Mouse (Mus musculus): Measurements from ENCODE around the gene Lix1.

The Lix1 gene

DNA sequence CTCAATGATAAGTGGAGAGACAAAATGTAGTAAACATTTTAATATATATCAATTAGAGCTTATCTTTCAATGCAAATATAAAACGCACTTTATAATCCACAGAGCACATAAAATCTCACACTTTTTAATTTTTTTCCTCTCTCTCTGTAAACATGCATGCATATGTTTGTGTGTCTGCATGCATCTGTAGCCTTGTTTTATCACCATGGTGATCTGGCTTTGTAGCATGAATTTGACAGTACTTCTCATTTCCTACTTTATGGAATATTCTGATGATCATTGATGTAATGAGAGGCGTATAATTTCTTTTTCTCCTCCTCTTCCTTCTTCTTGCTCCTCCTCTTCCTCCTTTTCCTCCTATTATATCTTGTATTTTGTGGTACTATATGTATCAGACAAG is 9.7 kb downstream of the Lix1 start:
- no peak for DNase-seq (ENCODE audit: low read depth, low spot score)

DNA sequence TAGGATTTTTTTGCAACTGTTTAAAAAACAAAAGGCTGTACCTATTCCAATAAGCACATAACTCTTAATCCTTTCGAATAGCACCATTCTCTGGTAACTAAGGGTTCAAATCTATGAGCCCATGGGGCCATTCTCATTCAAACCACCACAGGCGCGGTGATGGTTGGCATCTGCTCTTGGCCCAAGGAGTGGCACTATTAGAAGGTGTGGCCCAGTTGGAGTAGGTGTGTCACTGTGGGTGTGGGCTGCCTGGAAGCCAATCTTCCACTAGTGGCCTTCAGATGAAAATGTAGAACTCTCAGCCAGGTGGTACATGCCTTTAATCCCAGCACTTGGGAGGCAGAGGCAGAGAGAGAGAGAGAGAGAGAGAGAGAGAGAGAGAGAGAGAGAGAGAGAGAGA is 11.7 kb downstream of the Lix1 start:
- no peak for DNase-seq (ENCODE audit: low read depth, low spot score)

DNA sequence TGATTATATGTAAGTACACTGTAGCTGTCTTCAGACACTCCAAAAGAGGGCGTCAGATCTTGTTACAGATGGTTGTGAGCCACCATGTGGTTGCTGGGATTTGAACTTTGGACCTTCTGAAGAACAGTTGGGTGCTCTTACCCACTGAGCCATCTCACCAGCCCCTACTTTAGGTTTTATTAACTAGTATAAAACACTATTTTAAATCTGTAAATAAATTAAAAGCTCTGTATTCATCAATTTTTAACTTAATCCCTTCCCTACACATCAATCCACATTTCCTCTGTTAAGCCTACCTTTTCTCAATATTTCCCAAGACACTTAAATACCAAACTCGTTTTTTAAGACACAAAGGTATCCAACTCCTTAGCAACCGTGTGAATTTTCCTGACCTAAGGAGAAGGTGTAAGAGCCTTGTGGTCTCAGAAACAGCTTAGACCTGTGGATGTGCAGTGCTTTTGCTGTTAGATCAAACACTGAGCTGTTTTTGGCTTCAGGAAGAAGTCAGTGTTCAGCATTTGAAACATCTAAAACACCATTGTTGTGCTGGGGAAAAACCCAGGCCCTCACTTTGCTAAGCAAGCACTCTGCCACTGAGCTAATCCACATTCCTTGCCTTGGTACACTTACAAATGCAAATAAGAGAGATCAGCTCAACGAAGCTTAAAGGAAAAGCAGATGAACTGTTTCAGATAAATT is 22.3 kb downstream of the Lix1 start:
- DNase-seq (ENCODE audit: low read depth, low spot score), result no peak

DNA sequence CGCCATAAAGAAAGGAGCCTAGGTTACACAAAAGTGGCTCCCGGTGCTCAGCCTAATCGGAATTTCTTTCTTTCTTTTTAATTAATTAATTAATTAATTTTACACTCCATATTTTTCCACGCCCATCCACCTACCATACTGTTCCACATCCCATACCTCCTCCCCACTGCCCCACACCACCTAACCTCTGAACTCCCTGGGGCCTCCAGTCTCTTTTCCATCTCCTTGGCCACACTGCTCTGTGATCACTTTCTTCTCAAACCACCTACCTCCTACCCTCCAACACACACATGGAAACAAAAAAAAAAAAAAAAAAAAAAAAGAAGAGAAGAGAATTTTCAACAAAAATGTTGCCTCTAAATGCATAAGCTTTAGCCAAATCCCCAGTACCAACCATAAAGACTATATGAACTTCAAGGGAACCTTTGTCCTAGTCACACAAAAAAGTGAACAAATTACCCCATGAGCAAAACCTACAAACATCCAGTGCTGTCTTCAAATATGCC is 22.9 kb downstream of the Lix1 start:
- DNase-seq (ENCODE audit: low read depth, low spot score), result no peak

- no peak for DNase-seq (ENCODE audit: low read depth, low spot score)
Measured at GRCm38 (mm10) chr17:17425906-17426305, 23.4 kb downstream of the Lix1 start.

- peak; percentile 41 for DNase-seq (ENCODE audit: low read depth, low spot score)
Measured at GRCm38 (mm10) chr17:17428888-17429287, 26.4 kb downstream of the Lix1 start.

- no peak for DNase-seq (ENCODE audit: low read depth, low spot score)
Measured at GRCm38 (mm10) chr17:17433679-17434078, 31.2 kb downstream of the Lix1 start.

DNA sequence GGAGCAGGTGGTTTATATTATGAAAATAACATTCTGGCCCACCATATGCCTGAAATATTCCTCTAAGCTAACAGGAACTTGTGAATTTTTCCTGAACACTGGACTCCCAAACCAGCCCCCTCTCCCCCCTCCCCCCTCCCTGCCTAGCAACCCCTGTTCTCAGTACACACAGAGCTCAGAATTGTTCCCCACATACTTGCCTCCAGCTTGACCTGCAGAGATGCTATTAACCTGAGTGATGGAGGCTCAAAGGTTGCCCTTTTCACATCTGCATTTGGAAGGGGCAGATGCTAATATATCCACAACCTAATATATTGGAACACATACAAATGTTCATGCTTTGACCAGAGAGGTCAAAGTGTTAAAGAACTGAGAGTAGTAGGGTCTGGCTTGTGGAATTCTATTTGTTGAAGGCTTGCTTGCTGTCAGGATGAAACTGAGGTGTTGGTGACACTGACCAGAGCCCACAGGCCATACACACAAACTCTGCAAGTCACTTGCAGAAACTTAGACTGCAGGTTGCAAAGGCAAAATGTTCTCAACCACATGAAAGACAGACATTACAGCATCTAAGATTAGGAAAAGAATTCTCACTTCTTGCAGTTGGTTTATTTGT is 36.2 kb downstream of the Lix1 start:
- DNase-seq (ENCODE audit: low read depth, low spot score), result no peak

DNA sequence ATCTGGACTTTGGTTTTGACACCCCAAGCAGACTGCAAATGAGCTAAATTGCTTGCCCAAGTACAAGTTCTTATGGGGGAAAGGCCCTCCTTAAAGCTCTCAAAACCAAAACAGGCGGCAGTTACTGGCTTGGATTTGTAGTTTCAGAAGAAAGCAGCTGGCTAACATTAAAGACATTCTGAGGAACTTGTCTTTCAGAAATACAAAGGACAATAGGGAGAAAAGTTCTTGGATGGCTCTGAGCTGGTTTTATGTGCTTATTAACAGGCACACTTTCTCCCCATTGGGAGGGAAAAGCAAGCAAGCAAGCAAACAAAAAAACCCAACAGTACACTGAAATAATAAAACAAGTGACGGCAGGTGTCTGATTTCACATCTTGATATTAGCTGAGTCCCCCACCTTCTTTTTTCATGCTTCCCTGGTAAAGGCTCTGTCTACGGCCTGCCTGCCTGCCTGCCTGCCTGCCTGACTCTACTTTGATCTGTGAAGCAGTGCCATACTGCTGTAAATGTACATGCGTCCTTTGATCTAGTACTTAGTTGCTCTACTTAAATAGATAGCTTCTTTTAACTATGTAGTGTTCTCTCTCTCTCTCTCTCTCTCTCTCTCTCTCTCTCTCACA is 39.5 kb downstream of the Lix1 start:
- no peak for DNase-seq (ENCODE audit: low read depth, low spot score)

GRCm38 (mm10) chr17:17444297-17444886 is 41.9 kb downstream of the Lix1 start:
- DNase-seq (ENCODE audit: low read depth, low spot score), result no peak

DNA sequence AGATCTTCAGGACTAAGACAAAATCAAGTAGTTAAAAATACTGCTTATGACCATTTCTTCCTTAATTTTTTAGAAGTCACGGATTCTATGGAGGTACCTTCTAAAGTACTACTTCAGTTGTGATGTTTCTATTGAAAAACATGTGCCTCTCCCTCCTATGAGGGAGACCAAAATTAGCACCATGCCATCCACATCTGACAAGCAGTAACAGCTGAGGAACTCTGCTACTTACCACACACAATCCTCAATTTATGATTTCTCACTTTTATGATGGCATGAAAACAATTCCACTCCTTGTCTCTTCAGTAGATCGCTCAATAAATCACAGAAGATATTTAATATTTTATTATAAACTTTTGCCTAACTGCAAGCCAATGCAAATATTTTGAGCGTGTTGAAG is 44.2 kb downstream of the Lix1 start:
- DNase-seq (ENCODE audit: low read depth, low spot score), result no peak

DNA sequence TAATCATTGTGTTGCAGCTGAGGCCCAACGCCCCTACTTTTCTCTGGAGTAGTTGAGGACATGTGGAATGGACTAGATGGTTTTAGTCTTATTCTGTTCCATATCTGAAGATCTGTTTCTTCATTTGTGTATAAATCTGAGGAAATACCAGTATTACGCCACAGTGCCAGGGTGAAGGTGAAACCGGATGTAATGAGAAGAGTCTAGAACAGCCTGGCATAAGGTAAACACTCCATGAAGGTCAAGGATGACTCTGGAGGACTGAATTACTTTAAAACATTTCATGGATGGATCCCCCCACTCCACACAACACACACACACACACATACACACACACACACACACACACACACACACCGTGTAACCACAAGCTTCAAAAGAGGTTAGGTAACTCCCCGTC is 45.3 kb downstream of the Lix1 start:
- no peak for DNase-seq (ENCODE audit: low read depth, low spot score)

DNA sequence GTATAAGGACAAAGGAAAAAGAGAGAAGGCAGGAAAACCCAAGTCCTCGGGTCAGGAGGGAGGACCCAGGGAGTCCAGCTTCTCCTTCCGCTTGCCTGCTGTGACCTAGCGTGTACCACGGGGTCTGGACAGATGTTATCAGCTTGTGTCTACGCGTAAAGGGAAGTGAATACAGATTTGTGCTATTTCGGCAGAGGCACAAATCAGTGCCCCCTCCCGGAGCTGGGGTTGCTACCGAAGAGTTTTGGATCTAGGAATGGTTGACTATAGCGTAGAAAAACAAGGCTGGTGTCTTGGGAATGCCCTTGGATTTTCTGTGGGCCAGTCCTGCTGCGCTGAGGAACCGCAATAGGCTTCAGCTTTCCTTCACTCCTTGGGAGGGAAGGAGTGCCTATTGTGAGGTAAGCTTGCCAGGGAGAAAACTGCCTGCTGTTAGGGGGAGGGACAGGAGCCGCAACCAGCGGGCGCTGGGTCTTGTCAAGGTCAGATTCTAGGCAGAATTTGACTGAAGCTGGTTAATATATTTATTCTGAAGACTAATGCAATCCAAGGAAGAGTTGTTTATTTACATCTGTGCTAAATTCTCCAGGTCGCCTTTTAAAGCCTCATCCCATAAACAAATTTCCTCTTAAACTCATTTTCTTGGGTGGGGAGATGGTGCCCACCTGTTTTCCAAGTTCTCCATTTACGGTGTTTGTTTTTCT is 46.4 kb downstream of the Lix1 start:
- no peak for DNase-seq (ENCODE audit: low read depth, low spot score)

- no peak for DNase-seq (ENCODE audit: low read depth, low spot score)
Measured at GRCm38 (mm10) chr17:17449441-17449770, 46.9 kb downstream of the Lix1 start.

DNA sequence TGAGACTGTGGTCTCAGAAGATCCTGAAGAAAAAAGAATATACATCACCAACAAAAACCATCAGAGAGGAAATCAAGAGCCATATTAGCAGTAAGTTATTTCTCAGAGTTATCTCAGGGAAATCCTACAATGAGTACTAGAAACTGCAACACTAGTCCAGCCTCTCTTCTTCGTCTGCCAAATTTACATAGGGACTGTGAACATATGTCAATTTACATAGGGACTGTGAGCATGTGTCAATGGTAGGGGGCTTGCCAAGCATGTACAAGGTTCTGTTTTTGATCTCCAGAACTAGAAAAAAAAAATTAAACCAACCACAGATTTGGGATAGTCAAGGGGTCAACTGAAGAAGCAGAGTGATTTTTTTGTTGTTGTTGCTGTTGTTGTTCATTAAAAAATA is 48.6 kb downstream of the Lix1 start:
- no peak for DNase-seq (ENCODE audit: low read depth, low spot score)

DNA sequence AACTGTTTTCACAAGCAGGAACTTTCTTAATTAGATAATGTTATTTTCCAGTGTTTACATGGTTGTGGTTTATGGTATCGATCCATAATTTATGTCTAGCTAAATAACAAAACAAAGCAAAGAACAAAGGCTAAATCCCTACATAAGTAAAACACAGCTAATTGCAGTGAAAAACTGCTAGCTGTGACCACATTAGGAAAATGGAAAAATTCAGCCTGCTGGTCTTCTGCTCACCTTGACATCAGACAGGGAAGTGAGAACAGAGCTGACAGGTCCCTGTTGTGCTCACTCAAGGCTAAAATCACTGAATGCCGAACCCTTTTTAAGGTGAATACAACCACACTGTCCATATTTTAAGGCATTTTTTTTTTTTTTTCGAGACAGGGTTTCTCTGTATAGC is 50.1 kb downstream of the Lix1 start:
- DNase-seq (ENCODE audit: low read depth, low spot score), result no peak

DNA sequence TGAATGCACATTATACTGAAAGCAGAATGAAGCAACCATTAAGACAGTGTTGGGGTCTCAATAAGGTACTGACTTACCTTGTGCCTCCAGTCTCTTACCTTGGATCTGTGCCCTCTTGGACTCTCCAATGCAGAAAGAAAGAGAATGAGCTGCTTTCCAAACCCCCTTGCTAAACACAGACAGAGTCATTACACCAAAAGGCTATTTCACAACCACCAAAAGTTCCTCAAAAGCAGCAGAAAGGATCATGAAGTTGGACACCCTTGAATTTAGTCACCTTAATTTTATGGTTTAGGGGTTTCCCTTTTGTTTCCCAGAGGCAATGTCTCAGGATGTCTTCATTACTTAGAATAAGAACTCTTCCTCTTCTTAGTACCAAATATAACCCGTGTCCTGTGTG is 52.1 kb downstream of the Lix1 start:
- DNase-seq (ENCODE audit: low read depth, low spot score), result no peak

GRCm38 (mm10) chr17:17485789-17486188 is 83.3 kb downstream of the Lix1 start:
- no peak for DNase-seq (ENCODE audit: low read depth, low spot score)

DNA sequence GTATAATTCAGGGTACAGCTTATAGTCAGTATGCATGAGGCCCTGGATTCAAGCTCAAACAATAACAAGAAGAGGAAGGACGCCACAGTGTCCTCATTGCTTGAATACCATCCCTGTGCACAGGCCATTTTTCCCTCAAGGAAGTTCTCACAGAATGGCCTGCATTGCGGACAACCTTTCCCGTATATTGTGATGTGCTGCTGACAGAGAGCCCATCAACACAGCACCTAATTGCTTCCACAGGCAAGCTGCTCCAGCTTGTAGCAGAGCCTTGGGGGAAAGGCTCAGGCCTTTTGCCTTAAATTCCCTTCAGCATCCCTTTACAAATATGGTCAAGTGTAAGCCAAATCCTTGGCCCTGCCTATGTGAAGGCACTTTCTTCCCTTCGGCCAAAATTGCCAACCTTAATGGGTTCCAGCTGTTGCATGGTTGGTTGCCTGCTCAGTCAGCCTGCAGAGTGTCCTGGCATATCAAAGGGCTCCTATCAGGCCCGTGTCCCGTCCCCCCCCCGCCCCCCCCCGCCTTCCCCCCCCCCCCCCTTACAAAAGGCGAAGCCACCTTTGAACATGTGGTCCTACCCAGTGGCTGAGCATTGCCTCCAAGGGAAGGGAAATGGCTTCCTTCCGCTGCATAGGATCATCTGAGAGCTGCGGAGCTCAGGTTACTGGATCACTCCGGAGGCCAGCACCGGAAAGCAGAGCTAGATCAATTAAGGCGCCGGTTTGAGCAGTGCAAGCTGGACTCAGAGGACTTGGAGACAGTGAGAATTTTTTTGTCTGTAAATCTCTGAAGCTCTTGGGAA is 88.5 kb downstream of the Lix1 start:
- no peak for DNase-seq (ENCODE audit: low read depth, low spot score)

GRCm38 (mm10) chr17:17491622-17492001 is 89.1 kb downstream of the Lix1 start:
- DNase-seq (ENCODE audit: low read depth, low spot score), result no peak

DNA sequence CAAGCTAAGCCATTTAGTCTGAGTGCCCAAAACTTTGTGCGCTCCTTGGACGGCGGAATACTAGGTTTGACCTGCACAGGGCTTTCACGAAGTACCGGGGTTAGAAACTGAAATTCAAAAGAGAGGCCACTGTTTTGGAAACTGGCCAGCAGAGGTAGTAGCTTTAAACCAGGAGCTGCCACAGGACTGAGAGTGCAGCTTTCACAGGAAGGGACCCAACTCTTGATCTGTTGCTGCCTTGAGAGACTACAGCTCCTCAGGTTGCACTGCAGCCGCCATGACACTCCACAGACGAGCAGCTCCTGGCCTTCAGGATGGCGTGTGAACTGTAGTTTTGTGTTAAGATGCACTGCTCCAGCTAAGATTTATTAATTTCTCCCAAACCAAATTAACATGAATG is 89.6 kb downstream of the Lix1 start:
- DNase-seq (ENCODE audit: low read depth, low spot score), result no peak
